Comparison of ENCODE assay signal across 8 mouse cellular contexts in genomic region chr6:21985732-21986540, GRCm38 (mm10). TPM values are rescaled to one million over a fixed set of nuclear protein-coding genes. Genes with fewer than 3 reads are reported as not detected.
A peak's percentile ranks its signal among the peaks of the same experiment; 100 is the strongest.
DNase-seq lines count a peak whose midpoint lies in the region; ATAC-seq and TF ChIP-seq lines count a peak whose summit lies in the region.

Gene Cped1, plus strand, starts transcription at chr6:21985916.

- no peak for TF ChIP-seq POLR2A in olfactory bulb, adult 2 months (IDR thresholded peaks at IDR 0.05; ENCODE audit: insufficient read depth, low read depth, low read length)

- no peaks in the 10 kb centered on the region for H3K9me3 ChIP-seq in lung, embryonic 15.5 days

- WGBS in lung, embryonic 15.5 days, result under 1% methylated on average over 38 of the region's 38 CpGs
- 1% methylated on average over 38 of the region's 38 CpGs for WGBS in olfactory bulb, adult 2 months

- H3K27ac ChIP-seq in lung, embryonic 15.5 days, result peak within 1 kb of the TSS; percentile 76
- no peak within 1 kb of the TSS for H3K27ac ChIP-seq in olfactory bulb, adult 2 months (ENCODE audit: insufficient read depth, low read depth, low read length)

- no peaks in the 10 kb centered on the region for H3K27me3 ChIP-seq in lung, embryonic 15.5 days

- H3K4me3 ChIP-seq in lung, embryonic 15.5 days, result peak within 1 kb of the TSS; percentile 54
- peak within 1 kb of the TSS; percentile 41 for H3K4me3 ChIP-seq in olfactory bulb, adult 2 months (ENCODE audit: insufficient read depth, low read depth, low read length)

- 0 out of 2 replicates have a peak, but pooled peaks cover 5% of the 10 kb centered on the region for H3K4me1 ChIP-seq in lung, embryonic 15.5 days
- H3K4me1 ChIP-seq in olfactory bulb, adult 2 months (ENCODE audit: control insufficient read depth, insufficient read depth, low read length), result peaks cover 6% of the 10 kb centered on the region; the same call in 1 of the 2 replicates

- no peaks in the 10 kb centered on the region for H3K36me3 ChIP-seq in lung, embryonic 15.5 days

- peak within 1 kb of the TSS; percentile 49 for H3K9ac ChIP-seq in lung, embryonic 15.5 days

- H3K4me2 ChIP-seq in lung, embryonic 15.5 days, result peak within 1 kb of the TSS; percentile 84

- ATAC-seq in lung, embryonic 15.5 days (ENCODE audit: borderline replicate concordance, extremely low read depth, low FRiP score, low TSS enrichment), result peak; percentile 77

- peak; percentile 72 for DNase-seq in ovary, adult 18-20 months (ENCODE audit: low spot score)
- no peak for DNase-seq in ovary, postnatal 14 days (ENCODE audit: low spot score)
- peak; percentile 77 for DNase-seq in embryo, embryonic 10 days (ENCODE audit: low spot score)
- peak; percentile 89 to 90 for DNase-seq in heart, adult 18-20 months
- peak; percentile 47 for DNase-seq in kidney, adult 11 months
- no peak for DNase-seq in frontal cortex, postnatal 10 days (ENCODE audit: low spot score in 2 of 2)

- no peak for TF ChIP-seq CTCF in olfactory bulb, adult 2 months (IDR thresholded peaks at IDR 0.05; ENCODE audit: insufficient read depth, low read depth, low read length)

RNA-seq across cellular contexts. Expression of gene Cped1, which starts in this region (rescaled TPM):
- total RNA-seq in heart, adult 18-20 months (2021), result 10 to 100 TPM; 22.8 to 24.3 TPM
- polyA plus RNA-seq in lung, embryonic 15.5 days (2015; fragmentation: Nextera tagmentation; extraction: Ambion mirVana), result 24.3 and 25.0 TPM in 2 replicates
- not detected in 2 replicates for polyA plus RNA-seq in olfactory bulb, adult 2 months (2012; ENCODE audit: insufficient read depth, insufficient read length, low replicate concordance, missing spikeins)

Comparison
In these comparisons a context has a peak if more than half of its experiments do, and no peak if none do; other contexts are left out.
1. RNA of gene Cped1 (polyA plus RNA-seq): 24.3 to 25.0 TPM in lung, embryonic 15.5 days; not detected in olfactory bulb, adult 2 months; every median in the first group is over 10 times any median in the second.
2. DNase-seq: peak in ovary, adult 18-20 months (single experiment), embryo, embryonic 10 days (single experiment), heart, adult 18-20 months (2 of 2) and kidney, adult 11 months (single experiment); none in ovary, postnatal 14 days (single experiment) and frontal cortex, postnatal 10 days (0 of 2).